Mouse (Mus musculus): ENCODE results near the gene 1700088E04Rik. TPM values are rescaled to one million over a fixed set of nuclear protein-coding genes. Genes with fewer than 3 reads are reported as not detected.

Gene 1700088E04Rik
- not detected for total RNA-seq (2023)

DNA sequence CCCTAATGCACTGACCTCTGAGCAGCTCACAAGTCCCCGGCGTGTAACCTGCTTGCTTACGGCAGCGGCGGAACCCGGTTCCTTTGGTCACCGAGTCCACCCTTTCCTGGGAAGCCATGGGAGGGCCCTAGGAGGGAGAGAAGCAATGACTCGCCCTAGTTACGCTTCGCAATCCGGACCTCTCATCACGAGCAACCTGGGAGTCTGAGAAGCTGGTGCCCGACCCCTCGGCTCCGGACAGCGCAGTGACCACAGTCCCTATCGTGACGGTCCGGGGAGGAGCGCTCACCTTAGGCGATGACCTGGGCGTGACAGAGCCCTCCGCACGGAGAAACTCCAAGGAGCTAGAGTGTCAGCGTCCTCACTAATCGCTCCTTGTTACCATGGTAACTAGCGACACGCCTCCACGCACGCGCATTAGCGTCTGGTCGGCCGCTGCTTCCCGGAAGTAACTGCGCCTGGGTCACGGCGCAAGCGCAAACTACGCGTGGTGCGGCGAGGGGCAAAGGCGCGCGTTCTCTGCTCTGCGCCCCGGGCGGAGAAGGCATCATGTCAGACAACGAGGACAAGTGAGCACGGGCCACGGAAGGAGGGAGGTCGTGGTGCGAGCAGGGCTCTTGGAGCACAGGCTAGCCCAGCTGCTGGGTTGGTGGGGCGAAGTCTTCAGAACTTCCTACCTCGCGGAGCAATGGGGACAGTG is at the start of gene 1700088E04Rik, which contains the start of gene Polr2f:
TSS of gene 1700088E04Rik (minus strand) at position 388 of the 700 bp plus-strand sequence.
TSS of gene Polr2f (plus strand) at position 144 of the 700 bp plus-strand sequence.

DNA sequence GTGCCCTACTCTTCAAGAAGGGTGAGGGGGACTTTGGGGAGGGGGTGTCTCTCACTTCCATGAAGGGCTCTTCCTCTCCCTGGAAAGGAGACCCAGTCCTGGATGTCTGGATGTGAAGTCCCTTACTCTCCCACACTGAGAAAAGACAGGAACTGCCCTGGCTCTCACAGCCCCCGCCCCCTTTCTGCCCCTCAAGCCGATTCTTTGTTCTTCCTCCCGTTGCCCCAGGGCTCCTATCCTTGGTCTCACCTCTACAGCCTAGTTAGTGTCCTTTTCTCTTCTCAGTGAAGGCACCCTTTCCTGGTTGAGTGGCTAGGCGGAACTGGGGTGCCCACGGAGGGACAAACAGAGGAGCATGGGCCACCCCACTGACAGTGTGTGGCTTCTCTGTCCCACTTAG is 24.1 kb upstream of the 1700088E04Rik start, which contains the start of gene Sox10:
TSS of gene Sox10 (minus strand) at position 101 of the 400 bp plus-strand sequence.

DNA sequence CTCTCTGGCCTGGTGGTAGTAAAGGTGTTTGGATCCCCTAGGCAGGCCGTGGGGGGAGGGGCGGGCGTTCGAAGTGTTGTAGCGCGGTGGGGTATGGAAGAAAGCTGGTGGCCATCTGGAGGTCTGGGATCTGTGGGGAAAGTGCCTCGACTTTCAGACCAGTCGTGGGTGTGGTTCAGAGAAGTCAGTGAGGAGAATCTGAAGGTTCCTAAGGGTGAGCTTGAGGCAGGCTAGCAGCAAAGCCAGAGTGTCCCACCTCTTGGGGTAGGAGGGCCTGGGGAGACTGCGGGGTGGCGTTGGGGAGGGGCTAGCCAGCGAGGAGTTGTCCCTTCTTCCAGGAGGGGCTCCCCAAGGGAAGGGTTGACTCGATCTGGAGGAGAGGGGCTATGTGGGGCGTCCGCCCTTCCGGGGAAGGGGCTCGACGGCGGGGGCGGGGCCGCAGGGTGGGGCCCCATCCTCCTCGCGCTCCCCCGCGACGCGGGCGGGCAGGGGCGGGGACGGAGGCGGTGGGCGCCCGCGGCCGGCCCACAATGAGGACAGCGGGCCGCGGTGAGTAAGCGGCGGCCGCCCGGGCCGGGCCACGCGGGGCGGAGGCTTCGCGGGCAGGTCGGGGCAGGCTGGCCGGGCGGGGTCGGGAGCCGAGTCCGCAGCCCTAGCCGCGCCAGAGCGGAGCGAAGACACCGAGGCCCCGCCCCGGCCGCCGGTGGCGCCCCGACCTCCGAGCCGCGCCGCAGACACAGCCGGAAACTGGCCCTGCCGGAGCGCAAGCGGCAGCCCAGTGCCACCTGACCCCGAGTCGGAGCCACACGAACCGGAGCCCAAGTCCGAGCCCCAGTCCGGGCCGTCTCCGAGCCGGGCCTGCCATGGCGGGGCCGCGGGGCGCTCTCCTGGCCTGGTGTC is 32.4 kb downstream of the 1700088E04Rik start, which contains the start of gene Micall1:
TSS of gene Micall1 (plus strand) at position 478 of the 900 bp plus-strand sequence.

Other genes with a start within 250 kb of the 1700088E04Rik start
- gene Gm49510, start 241.6 kb downstream of the 1700088E04Rik start, total RNA-seq (2023) = not detected
- 10 to 100 TPM; 78.9 to 85.5 TPM for gene Sh3bp1, start 241.5 kb downstream of the 1700088E04Rik start, total RNA-seq (2023)
- gene Pdxp, start 227.3 kb downstream of the 1700088E04Rik start, total RNA-seq (2023) = 1 to 10 TPM; 1.8 TPM
- 100 to 1,000 TPM; 190 to 293 TPM for gene Lgals1, start 214.5 kb downstream of the 1700088E04Rik start, total RNA-seq (2023)
- 10 to 100 TPM; 16.7 to 22.5 TPM for gene Nol12, start 206.3 kb downstream of the 1700088E04Rik start, total RNA-seq (2023)
- 100 to 1,000 TPM; 163 to 195 TPM for gene Triobp, start 193.5 kb downstream of the 1700088E04Rik start, total RNA-seq (2023)
- 10 to 100 TPM; 20.2 to 25.9 TPM for gene H1f0, start 112.8 kb downstream of the 1700088E04Rik start, total RNA-seq (2023)
- gene Galr3, start 99.4 kb downstream of the 1700088E04Rik start, total RNA-seq (2023) = not detected
- gene Ankrd54, start 78.4 kb downstream of the 1700088E04Rik start, total RNA-seq (2023) = 10 to 100 TPM; 17.2 to 18.7 TPM
- 10 to 100 TPM; 60.8 to 68.5 TPM for gene Eif3l, start 66.1 kb downstream of the 1700088E04Rik start, total RNA-seq (2023)
- gene Micall1, start 32.4 kb downstream of the 1700088E04Rik start, total RNA-seq (2023) = 10 to 100 TPM; 13.8 to 14.1 TPM
- 10 to 100 TPM; 23.0 to 24.9 TPM for gene Polr2f, start 244 bp downstream of the 1700088E04Rik start, total RNA-seq (2023)
- not detected for gene Sox10, start 24.0 kb upstream of the 1700088E04Rik start, total RNA-seq (2023)
- gene Pick1, start 87.9 kb upstream of the 1700088E04Rik start, total RNA-seq (2023) = 1 to 10 TPM; 5.8 to 7.4 TPM
- under 1 TPM; 0.16 to 0.18 TPM for gene Gm49486, start 88.1 kb upstream of the 1700088E04Rik start, total RNA-seq (2023)
- not detected for gene Slc16a8, start 113.5 kb upstream of the 1700088E04Rik start, total RNA-seq (2023)
- gene Baiap2l2, start 144.3 kb upstream of the 1700088E04Rik start, total RNA-seq (2023) = not detected
- 1 to 10 TPM; 5.4 to 8.4 TPM for gene Pla2g6, start 187.1 kb upstream of the 1700088E04Rik start, total RNA-seq (2023)
- 10 to 100 TPM; 12.0 to 15.1 TPM for gene Maff, start 205.4 kb upstream of the 1700088E04Rik start, total RNA-seq (2023)

Measured in neutrophil, adult 59 days (primary cell).